Mouse (Mus musculus) spleen, adult 18-20 months (tissue): ENCODE results near the gene Mup17.
"Not testable (repeated sequence)": the region's sequence is repeated elsewhere in the genome, so short reads cannot be mapped to it uniquely, and the experiment has no call there.

Experiments
- DNase-seq, 2 experiments: peaks; one replicate each; pipeline ENCODE4 v3.0.0; 2022; ENCODE audit warnings: mixed read lengths in 2 of 2

The Mup17 gene

DNA sequence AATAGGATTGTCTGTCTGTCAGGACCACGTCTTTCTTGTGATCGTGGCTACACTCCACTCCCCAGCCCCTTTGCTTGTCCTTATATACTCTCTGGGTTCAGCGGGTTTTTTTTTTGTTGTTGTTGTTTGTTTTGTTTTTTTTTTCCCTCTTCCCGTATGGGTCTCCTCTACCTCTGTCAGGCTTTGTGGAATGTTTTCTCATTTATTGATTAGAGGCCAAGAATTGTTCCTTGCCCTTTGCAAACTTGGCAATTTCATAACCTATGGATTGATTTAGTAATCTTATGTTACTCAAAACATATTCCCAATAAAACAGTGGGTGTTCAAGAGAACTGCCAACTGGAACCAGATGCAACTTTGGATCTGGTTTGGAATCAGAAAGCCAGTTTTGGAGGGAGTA is at the start of gene Mup17:
Gene Mup17 (minus strand): TSS at position 101 of the 400 bp plus-strand sequence.
- not testable (repeated sequence) for DNase-seq

DNA sequence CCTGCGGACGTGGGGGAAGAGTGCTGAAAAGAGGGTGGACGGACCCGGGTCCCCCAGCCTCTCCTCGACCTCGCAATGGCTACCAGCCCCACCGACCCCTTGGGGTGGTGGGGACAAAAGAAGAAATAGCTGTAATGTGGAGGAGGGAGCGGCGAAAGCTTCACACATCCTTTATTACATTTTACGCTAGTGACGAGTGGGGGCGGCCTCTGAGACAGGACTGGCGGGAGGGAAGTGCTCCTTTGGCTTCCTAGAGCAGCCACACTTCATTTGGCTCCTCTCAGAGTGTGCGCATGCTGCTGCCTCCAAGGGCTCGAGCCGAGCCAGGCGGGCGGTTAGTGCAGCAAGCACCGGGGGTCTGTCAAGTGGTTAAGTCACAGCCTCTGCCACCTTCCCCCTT is 24.1 kb downstream of the Mup17 start:
- DNase-seq, result peak in 1 of 2 experiments; percentile 3

DNA sequence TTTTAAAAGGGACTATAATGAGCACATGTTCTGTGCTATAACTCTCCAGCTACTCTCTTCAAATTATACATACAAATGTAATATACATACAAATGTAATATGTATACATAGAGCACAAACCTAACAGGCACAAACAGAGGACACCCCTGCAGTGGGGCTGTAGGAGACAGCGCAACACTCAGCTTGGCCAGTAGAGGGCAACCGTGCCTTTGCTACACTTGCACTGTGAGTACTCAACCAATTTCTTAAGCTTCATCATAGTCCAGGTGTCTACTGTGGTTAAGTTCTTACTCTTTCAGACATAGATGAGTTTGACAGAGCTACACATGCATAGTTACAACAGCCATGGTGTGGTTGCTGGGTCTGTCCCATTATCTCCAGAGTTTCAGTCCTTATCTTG is 39.8 kb downstream of the Mup17 start:
- DNase-seq, result not testable (repeated sequence)
